Mouse (Mus musculus) heart, postnatal 25 days (tissue): ENCODE measurements at regions not wholly inside any gene's neighbourhood (a gene's known extent, or its start where the extent isn't known, plus 50 kb on each side); places are given as distances from the start of the nearest gene placed in this dataset.

Experiments used
- DNase-seq: peaks from one replicate; pipeline ENCODE4 v3.0.0; 2022; ENCODE audit warnings: low spot score
- intact Hi-C: fragments of 180-260 bp; cut with DNase I; formaldehyde crosslinking; loops from one replicate; pipeline ENCODE4 v1.15.1; 2025

- intact Hi-C loops, result no loop called here
- no peak for DNase-seq
Measured at GRCm38 (mm10) chr17:88284477-88284876, 156.0 kb upstream of the Foxn2 start.

GRCm38 (mm10) chr17:88287861-88288260, 152.7 kb upstream of the Foxn2 start:
- intact Hi-C loops, result loop anchor here (2.0 kb wide), 1 partner anchor 221 kb away; no protein-coding TSS in a partner anchor
- DNase-seq, result no peak

- intact Hi-C loops, result no loop called here
- DNase-seq, result no peak
Measured at GRCm38 (mm10) chr17:88297520-88297919, 143.0 kb upstream of the Foxn2 start.

GRCm38 (mm10) chr17:88303991-88304390, 136.5 kb upstream of the Foxn2 start:
- intact Hi-C loops, result loop anchor here (1.0 kb wide), 1 partner anchor 49 kb away; no protein-coding TSS in a partner anchor
- no peak for DNase-seq

- intact Hi-C loops, result no loop called here
- DNase-seq, result no peak
Measured at GRCm38 (mm10) chr17:88305165-88305564, 135.3 kb upstream of the Foxn2 start.

- intact Hi-C loops, result no loop called here
- DNase-seq, result no peak
Measured at GRCm38 (mm10) chr17:88306325-88306724, 134.2 kb upstream of the Foxn2 start.

- no peak for DNase-seq
- intact Hi-C loops, result no loop called here
Measured at GRCm38 (mm10) chr17:88307082-88307481, 133.4 kb upstream of the Foxn2 start.

- intact Hi-C loops, result no loop called here
- no peak for DNase-seq
Measured at GRCm38 (mm10) chr17:88307826-88308225, 132.7 kb upstream of the Foxn2 start.

- DNase-seq, result no peak
- intact Hi-C loops, result no loop called here
Measured at GRCm38 (mm10) chr17:88312876-88313275, 127.6 kb upstream of the Foxn2 start.

GRCm38 (mm10) chr17:88316213-88316967, 124.1 kb upstream of the Foxn2 start:
- intact Hi-C loops, result no loop called here
- no peak for DNase-seq

GRCm38 (mm10) chr17:88317311-88317710, 123.2 kb upstream of the Foxn2 start:
- intact Hi-C loops, result no loop called here

GRCm38 (mm10) chr17:88317806-88318205, 122.7 kb upstream of the Foxn2 start:
- intact Hi-C loops, result no loop called here
- DNase-seq, result no peak

More at GRCm38 (mm10) chr17:88317311-88317710, 123.2 kb upstream of the Foxn2 start:
- DNase-seq, result no peak

GRCm38 (mm10) chr17:88318207-88318791, 122.2 kb upstream of the Foxn2 start:
- no peak for DNase-seq
- intact Hi-C loops, result no loop called here

- DNase-seq, result no peak
- intact Hi-C loops, result no loop called here
Measured at GRCm38 (mm10) chr17:88318936-88319335, 121.6 kb upstream of the Foxn2 start.

GRCm38 (mm10) chr17:88320686-88321085, 119.8 kb upstream of the Foxn2 start:
- intact Hi-C loops, result no loop called here
- DNase-seq, result no peak

- intact Hi-C loops, result no loop called here
- no peak for DNase-seq
Measured at GRCm38 (mm10) chr17:88325326-88325909, 115.1 kb upstream of the Foxn2 start.

- intact Hi-C loops, result no loop called here
- no peak for DNase-seq
Measured at GRCm38 (mm10) chr17:88325910-88326739, 114.4 kb upstream of the Foxn2 start.

- no peak for DNase-seq
- intact Hi-C loops, result no loop called here
Measured at GRCm38 (mm10) chr17:88326740-88327123, 113.8 kb upstream of the Foxn2 start.

GRCm38 (mm10) chr17:88327791-88328190, 112.7 kb upstream of the Foxn2 start:
- no peak for DNase-seq
- intact Hi-C loops, result no loop called here

- intact Hi-C loops, result no loop called here
- no peak for DNase-seq
Measured at GRCm38 (mm10) chr17:88328807-88329206, 111.7 kb upstream of the Foxn2 start.
